Mouse (Mus musculus): ENCODE measurements around the gene Neurog3. TPM values are rescaled to one million over a fixed set of nuclear protein-coding genes. Genes with fewer than 3 reads are reported as not detected.
A peak's percentile ranks its signal among the peaks of the same experiment; 100 is the strongest.

Neurog3 gene
- not detected in 2 replicates for polyA plus RNA-seq (2015; fragmentation: Nextera tagmentation; extraction: Ambion mirVana)

DNA sequence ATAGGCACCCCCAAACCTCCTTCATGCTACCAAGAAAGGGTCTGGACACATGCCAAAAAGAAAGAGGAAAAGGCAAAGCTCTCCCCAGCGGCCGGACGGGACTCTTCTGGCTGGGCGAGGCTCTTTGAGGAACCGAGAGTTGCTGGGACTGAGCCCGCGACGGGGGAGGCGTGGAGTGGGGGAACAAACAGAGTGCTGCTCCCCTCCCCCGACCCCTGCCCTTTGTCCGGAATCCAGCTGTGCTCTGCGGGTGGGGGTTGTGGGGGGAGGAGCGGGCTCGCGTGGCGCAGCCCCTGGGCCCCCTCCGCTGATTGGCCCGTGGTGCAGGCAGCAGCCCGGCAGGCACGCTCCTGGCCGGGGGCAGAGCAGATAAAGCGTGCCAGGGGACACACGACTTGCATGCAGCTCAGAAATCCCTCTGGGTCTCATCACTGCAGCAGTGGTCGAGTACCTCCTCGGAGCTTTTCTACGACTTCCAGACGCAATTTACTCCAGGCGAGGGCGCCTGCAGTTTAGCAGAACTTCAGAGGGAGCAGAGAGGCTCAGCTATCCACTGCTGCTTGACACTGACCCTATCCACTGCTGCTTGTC, at the start of gene Neurog3:
Neurog3 (plus strand) TSS at position 400 of the 591 bp plus-strand sequence.
- ATAC-seq (replicated peaks; ENCODE audit: extremely low read depth, insufficient read depth, low FRiP score), result no peak
- no peaks in the 10 kb centered on the region for H3K9me3 ChIP-seq (replicated peaks; ENCODE audit: control insufficient read depth, low read length)

DNA sequence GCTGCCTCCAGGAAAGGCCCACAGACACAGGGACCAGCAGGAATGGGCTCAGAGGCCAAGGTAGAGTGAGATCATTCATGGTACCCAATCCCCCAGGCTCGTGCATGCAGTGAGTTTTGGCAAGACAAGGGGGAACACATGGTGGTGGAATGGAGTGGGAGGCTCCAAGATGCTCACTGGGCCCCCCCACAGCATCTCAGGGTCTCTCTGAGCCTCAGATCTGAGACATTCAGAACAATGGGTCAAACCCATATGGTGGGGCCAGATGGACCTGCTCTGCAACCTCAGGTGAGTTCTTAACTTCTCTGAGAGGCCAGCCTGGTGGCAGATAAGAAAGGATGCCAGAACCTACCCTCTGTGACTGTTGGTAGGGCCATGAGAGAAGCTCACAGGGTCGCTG, 46.8 kb upstream of the Neurog3 start:
- Histone ChIP-seq H3K27me3 (ENCODE audit: control insufficient read depth, insufficient read depth, low read length) (no peaks in the 10 kb centered on the region), H3K4me1 (ENCODE audit: control insufficient read depth, insufficient read depth, low read length) (no peaks in the 10 kb centered on the region), H3K27ac (ENCODE audit: low read length) (no peak overlapping the region), H3K4me2 (ENCODE audit: low read depth, low read length) (no peak overlapping the region), H3K36me3 (ENCODE audit: control insufficient read depth, insufficient read depth) (no peaks in the 10 kb centered on the region), H3K4me3 (ENCODE audit: low read length) (no peak overlapping the region), H3K9ac (ENCODE audit: low read length) (no peak overlapping the region), H3K9me3 (replicated peaks; ENCODE audit: control insufficient read depth, low read length) (no peaks in the 10 kb centered on the region)
- ATAC-seq (replicated peaks; ENCODE audit: extremely low read depth, insufficient read depth, low FRiP score), result no peak
- WGBS, result 54% methylated on average over 2 of the region's 2 CpGs

More for the DNA sequence above, at the start of gene Neurog3:
- under 1% methylated on average over 29 of the region's 29 CpGs for WGBS
- H3K4me3 ChIP-seq (ENCODE audit: low read length), result peak within 1 kb of the TSS; percentile 11
- H3K27ac ChIP-seq (ENCODE audit: low read length), result no peak within 1 kb of the TSS
- H3K4me2 ChIP-seq (ENCODE audit: low read depth, low read length), result peak within 1 kb of the TSS; percentile 28
- H3K4me1 ChIP-seq (ENCODE audit: control insufficient read depth, insufficient read depth, low read length), result no peaks in the 10 kb centered on the region
- H3K9ac ChIP-seq (ENCODE audit: low read length), result no peak within 1 kb of the TSS
- H3K36me3 ChIP-seq (ENCODE audit: control insufficient read depth, insufficient read depth), result no peaks in the 10 kb centered on the region
- H3K27me3 ChIP-seq (ENCODE audit: control insufficient read depth, insufficient read depth, low read length), result peaks cover 98% of the 10 kb centered on the region

DNA sequence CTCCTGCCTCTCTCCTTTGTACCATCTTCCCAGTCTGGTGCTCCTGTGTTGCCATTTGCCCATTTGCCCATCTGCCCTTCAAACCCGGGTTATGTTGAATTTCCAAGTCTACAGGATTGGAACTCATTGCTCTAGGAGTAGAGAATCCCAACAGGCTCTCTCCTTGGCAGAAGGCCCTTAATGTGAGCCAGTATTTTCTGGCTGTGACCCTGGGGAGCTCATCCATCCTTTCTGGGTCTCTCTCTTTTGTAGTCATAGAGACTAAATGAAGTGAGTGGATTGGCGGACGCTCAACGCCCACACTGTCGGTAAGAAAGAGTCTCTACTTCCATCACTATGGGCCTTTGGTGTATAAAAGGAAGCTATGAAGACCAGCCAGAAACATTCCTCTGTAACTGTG, 46.1 kb upstream of the Neurog3 start:
- H3K4me1 ChIP-seq (ENCODE audit: control insufficient read depth, insufficient read depth, low read length), result no peaks in the 10 kb centered on the region
- no peak overlapping the region for H3K9ac ChIP-seq (ENCODE audit: low read length)
- no peak for ATAC-seq (replicated peaks; ENCODE audit: extremely low read depth, insufficient read depth, low FRiP score)
- 85% methylated on average over 5 of the region's 5 CpGs for WGBS
- no peaks in the 10 kb centered on the region for H3K36me3 ChIP-seq (ENCODE audit: control insufficient read depth, insufficient read depth)
- no peak overlapping the region for H3K4me2 ChIP-seq (ENCODE audit: low read depth, low read length)
- no peak overlapping the region for H3K27ac ChIP-seq (ENCODE audit: low read length)
- no peaks in the 10 kb centered on the region for H3K9me3 ChIP-seq (replicated peaks; ENCODE audit: control insufficient read depth, low read length)
- no peaks in the 10 kb centered on the region for H3K27me3 ChIP-seq (ENCODE audit: control insufficient read depth, insufficient read depth, low read length)
- no peak overlapping the region for H3K4me3 ChIP-seq (ENCODE audit: low read length)

DNA sequence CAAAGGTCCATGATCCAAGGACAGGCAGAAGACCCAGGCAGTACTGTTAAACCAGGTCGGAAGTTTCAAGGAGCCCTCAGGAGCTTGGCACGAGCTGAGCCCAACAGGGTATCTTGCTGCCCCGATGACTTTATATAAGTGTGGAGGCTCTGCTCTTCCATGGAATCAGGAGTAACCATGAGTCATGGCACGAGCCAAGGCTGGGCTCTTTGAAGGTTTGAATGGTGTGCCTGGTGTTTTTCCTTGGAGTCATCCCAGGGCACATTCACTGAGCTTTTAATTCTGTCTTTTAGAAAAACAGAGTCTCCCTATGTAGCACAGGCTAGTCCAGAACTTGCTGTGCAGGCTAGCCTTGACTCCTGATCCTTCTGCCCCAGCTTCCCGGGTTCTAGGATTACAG, 44.5 kb upstream of the Neurog3 start:
- 75% methylated on average over 5 of the region's 5 CpGs for WGBS
- ATAC-seq (replicated peaks; ENCODE audit: extremely low read depth, insufficient read depth, low FRiP score), result no peak
- no peaks in the 10 kb centered on the region for H3K4me1 ChIP-seq (ENCODE audit: control insufficient read depth, insufficient read depth, low read length)
- H3K27me3 ChIP-seq (ENCODE audit: control insufficient read depth, insufficient read depth, low read length), result no peaks in the 10 kb centered on the region
- no peak overlapping the region for H3K9ac ChIP-seq (ENCODE audit: low read length)
- H3K27ac ChIP-seq (ENCODE audit: low read length), result no peak overlapping the region
- no peak overlapping the region for H3K4me3 ChIP-seq (ENCODE audit: low read length)
- no peaks in the 10 kb centered on the region for H3K36me3 ChIP-seq (ENCODE audit: control insufficient read depth, insufficient read depth)
- H3K9me3 ChIP-seq (replicated peaks; ENCODE audit: control insufficient read depth, low read length), result no peaks in the 10 kb centered on the region
- H3K4me2 ChIP-seq (ENCODE audit: low read depth, low read length), result no peak overlapping the region

- H3K27ac ChIP-seq (ENCODE audit: low read length), result no peak overlapping the region
- no peak overlapping the region for H3K4me3 ChIP-seq (ENCODE audit: low read length)
- H3K4me2 ChIP-seq (ENCODE audit: low read depth, low read length), result no peak overlapping the region
- no peaks in the 10 kb centered on the region for H3K9me3 ChIP-seq (replicated peaks; ENCODE audit: control insufficient read depth, low read length)
- no peak overlapping the region for H3K9ac ChIP-seq (ENCODE audit: low read length)
- no peaks in the 10 kb centered on the region for H3K4me1 ChIP-seq (ENCODE audit: control insufficient read depth, insufficient read depth, low read length)
- H3K27me3 ChIP-seq (ENCODE audit: control insufficient read depth, insufficient read depth, low read length), result no peaks in the 10 kb centered on the region
- H3K36me3 ChIP-seq (ENCODE audit: control insufficient read depth, insufficient read depth), result no peaks in the 10 kb centered on the region
- WGBS, result 60% methylated on average over 7 of the region's 7 CpGs
- no peak for ATAC-seq (replicated peaks; ENCODE audit: extremely low read depth, insufficient read depth, low FRiP score)
Observed at GRCm38 (mm10) chr10:62089071-62089470, 43.8 kb upstream of the Neurog3 start.

DNA sequence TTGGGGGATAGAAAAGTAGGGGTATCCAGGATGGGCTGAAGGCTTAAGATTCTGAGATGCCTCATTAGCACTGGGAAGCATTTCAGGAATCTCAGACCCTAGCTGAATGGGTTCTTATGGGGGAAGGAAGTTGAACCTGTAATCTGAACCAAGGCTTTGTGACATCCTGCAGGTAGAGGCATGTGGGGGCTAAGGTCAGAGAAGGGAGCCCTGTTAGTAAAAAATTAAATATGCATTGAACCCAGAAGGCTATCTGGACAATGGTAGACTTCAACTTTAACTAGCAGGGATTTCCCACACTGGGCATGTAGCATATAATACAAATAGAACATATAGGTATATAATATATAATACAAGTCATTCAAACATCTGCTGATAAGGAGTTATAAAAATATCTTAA, 43.4 kb upstream of the Neurog3 start:
- Histone ChIP-seq H3K4me2 (ENCODE audit: low read depth, low read length) (no peak overlapping the region), H3K27ac (ENCODE audit: low read length) (no peak overlapping the region), H3K9me3 (replicated peaks; ENCODE audit: control insufficient read depth, low read length) (no peaks in the 10 kb centered on the region), H3K4me1 (ENCODE audit: control insufficient read depth, insufficient read depth, low read length) (no peaks in the 10 kb centered on the region), H3K36me3 (ENCODE audit: control insufficient read depth, insufficient read depth) (no peaks in the 10 kb centered on the region), H3K27me3 (ENCODE audit: control insufficient read depth, insufficient read depth, low read length) (no peaks in the 10 kb centered on the region), H3K9ac (ENCODE audit: low read length) (no peak overlapping the region), H3K4me3 (ENCODE audit: low read length) (no peak overlapping the region)
- no peak for ATAC-seq (replicated peaks; ENCODE audit: extremely low read depth, insufficient read depth, low FRiP score)

GRCm38 (mm10) chr10:62093903-62094302, 39.0 kb upstream of the Neurog3 start:
- Histone ChIP-seq H3K4me2 (ENCODE audit: low read depth, low read length) (no peak overlapping the region), H3K4me1 (ENCODE audit: control insufficient read depth, insufficient read depth, low read length) (no peaks in the 10 kb centered on the region), H3K9me3 (replicated peaks; ENCODE audit: control insufficient read depth, low read length) (no peaks in the 10 kb centered on the region), H3K27ac (ENCODE audit: low read length) (no peak overlapping the region), H3K9ac (ENCODE audit: low read length) (no peak overlapping the region), H3K27me3 (ENCODE audit: control insufficient read depth, insufficient read depth, low read length) (no peaks in the 10 kb centered on the region), H3K36me3 (ENCODE audit: control insufficient read depth, insufficient read depth) (no peaks in the 10 kb centered on the region), H3K4me3 (ENCODE audit: low read length) (no peak overlapping the region)
- WGBS, result 65% methylated on average over 7 of the region's 7 CpGs
- no peak for ATAC-seq (replicated peaks; ENCODE audit: extremely low read depth, insufficient read depth, low FRiP score)

DNA sequence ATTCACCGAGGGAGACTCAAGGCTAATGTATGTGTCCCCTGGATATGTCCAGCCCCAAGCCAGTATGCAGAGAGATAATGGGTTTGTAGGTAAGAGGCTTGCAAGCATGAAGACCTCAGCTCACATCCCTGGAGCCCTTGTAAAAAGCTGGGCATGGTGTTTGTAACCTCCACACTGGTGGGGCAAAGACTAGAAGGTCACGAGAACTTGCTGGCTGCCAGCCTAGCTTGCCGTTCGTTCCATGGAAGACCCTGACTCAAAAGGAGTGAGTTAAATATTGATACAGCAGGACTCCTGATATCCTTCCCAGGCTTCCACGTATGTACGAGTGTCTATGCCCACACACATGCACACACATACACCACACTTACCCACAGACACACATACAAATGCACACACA, 38.5 kb upstream of the Neurog3 start:
- no peak overlapping the region for H3K4me3 ChIP-seq (ENCODE audit: low read length)
- no peak for ATAC-seq (replicated peaks; ENCODE audit: extremely low read depth, insufficient read depth, low FRiP score)
- H3K4me1 ChIP-seq (ENCODE audit: control insufficient read depth, insufficient read depth, low read length), result no peaks in the 10 kb centered on the region
- 73% methylated on average over 6 of the region's 6 CpGs for WGBS
- no peaks in the 10 kb centered on the region for H3K36me3 ChIP-seq (ENCODE audit: control insufficient read depth, insufficient read depth)
- H3K27me3 ChIP-seq (ENCODE audit: control insufficient read depth, insufficient read depth, low read length), result no peaks in the 10 kb centered on the region
- H3K4me2 ChIP-seq (ENCODE audit: low read depth, low read length), result no peak overlapping the region
- no peak overlapping the region for H3K27ac ChIP-seq (ENCODE audit: low read length)
- no peak overlapping the region for H3K9ac ChIP-seq (ENCODE audit: low read length)
- H3K9me3 ChIP-seq (replicated peaks; ENCODE audit: control insufficient read depth, low read length), result no peaks in the 10 kb centered on the region

DNA sequence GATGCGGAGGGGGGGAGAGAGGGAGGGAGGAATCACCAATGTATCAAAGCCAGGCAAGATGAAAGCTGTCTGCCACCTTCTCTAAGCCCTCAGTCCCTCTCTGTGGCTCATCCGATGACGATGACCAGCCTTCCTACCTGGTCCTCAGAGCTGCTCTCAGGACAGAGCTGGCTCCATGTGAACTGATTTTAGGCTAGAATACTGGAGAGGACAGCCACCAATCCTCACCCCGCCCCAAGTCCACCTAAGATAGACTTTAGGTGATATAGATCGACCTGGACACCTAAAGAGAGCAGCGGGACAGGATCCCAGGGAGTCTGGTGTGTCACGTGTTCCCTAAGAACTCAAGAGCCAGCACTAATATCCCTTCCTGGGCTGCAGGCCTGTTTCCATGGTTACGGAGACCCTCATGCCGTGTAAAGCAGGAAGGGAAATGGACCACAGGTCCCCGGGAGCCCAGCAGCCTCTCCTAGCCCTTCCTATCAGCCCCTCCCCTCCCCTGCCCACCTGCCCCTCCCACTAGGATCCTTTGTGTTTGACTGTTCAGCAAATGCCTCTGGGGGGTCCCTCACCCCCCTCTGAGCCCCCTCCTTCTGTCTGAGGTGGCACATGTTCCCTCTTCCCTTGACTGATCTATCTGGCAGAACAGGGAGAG, 33.0 kb upstream of the Neurog3 start:
- H3K4me1 ChIP-seq (ENCODE audit: control insufficient read depth, insufficient read depth, low read length), result no peaks in the 10 kb centered on the region
- H3K27me3 ChIP-seq (ENCODE audit: control insufficient read depth, insufficient read depth, low read length), result peaks cover 15% of the 10 kb centered on the region
- H3K9me3 ChIP-seq (replicated peaks; ENCODE audit: control insufficient read depth, low read length), result no peaks in the 10 kb centered on the region
- no peak overlapping the region for H3K9ac ChIP-seq (ENCODE audit: low read length)
- no peak overlapping the region for H3K4me2 ChIP-seq (ENCODE audit: low read depth, low read length)
- no peaks in the 10 kb centered on the region for H3K36me3 ChIP-seq (ENCODE audit: control insufficient read depth, insufficient read depth)
- H3K27ac ChIP-seq (ENCODE audit: low read length), result no peak overlapping the region
- WGBS, result 53% methylated on average over 10 of the region's 10 CpGs
- no peak for ATAC-seq (replicated peaks; ENCODE audit: extremely low read depth, insufficient read depth, low FRiP score)
- no peak overlapping the region for H3K4me3 ChIP-seq (ENCODE audit: low read length)
